Mouse (Mus musculus): ENCODE results near the gene Olfr1022. TPM values are rescaled to one million over a fixed set of nuclear protein-coding genes. Genes with fewer than 3 reads are reported as not detected.

Olfr1022 gene
- polyA plus RNA-seq (2015; fragmentation: Nextera tagmentation; extraction: Ambion mirVana) = not detected in 2 replicates

DNA sequence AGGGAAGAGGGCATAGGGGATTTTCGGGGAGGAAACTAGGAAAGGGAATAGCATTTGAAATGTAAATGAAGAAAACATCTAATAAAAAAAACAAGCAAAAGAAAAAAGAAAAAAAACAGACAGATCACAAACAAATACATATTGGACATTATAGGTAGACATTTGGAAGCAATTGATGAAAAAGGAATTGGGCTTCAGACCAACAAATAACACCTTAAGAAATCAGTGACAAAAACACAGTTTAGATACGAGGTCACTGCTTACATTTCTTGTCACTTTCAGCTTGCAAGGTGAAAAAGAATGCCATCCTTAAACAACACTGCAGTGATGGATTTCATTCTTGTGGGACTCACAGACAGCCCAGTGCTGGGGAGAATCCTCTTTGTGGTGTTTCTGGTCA is at the start of gene Olfr1022:
TSS of gene Olfr1022 (plus strand) at position 301 of the 400 bp plus-strand sequence.
- Histone ChIP-seq H3K4me2 (ENCODE audit: low read length) (no peak within 1 kb of the TSS), H3K4me3 (ENCODE audit: low read depth, low read length) (no peak within 1 kb of the TSS), H3K4me1 (ENCODE audit: control insufficient read depth, insufficient read depth, low read length) (no peaks in the 10 kb centered on the region), H3K27ac (ENCODE audit: low read length) (no peak within 1 kb of the TSS), H3K9me3 (replicated peaks; ENCODE audit: control insufficient read depth, low read length, poor library complexity, severe bottlenecking) (no peaks in the 10 kb centered on the region), H3K9ac (ENCODE audit: low read depth, low read length) (no peak within 1 kb of the TSS), H3K36me3 (ENCODE audit: control insufficient read depth, insufficient read depth, low read length) (no peaks in the 10 kb centered on the region), H3K27me3 (ENCODE audit: control insufficient read depth, insufficient read depth, low read depth, low read length) (no peaks in the 10 kb centered on the region)
- ATAC-seq = no peak
- 68% methylated on average over 2 of the region's 2 CpGs for WGBS

DNA sequence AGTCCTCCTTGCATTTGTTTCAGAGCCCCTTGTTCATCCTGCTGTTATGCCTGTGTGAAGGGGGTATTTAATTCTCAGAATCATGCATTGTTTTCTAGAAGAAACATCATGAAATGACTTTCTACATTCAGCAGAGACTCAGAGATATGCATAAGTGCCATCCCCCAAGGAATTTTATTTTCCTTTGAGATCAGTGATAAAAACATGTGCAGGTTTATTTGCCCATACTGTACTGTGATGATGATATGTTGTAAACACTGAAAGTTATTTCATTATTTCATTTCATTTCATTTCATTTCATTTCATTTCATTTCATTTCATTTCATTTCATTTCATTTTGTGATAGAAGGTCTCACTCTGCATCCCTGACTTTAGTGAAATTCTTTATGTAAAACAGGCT is 23.0 kb upstream of the Olfr1022 start, which contains the start of gene Olfr1019:
TSS of gene Olfr1019 (minus strand) at position 101 of the 400 bp plus-strand sequence.
- H3K9me3 ChIP-seq (replicated peaks; ENCODE audit: control insufficient read depth, low read length, poor library complexity, severe bottlenecking) = no peaks in the 10 kb centered on the region
- H3K27me3 ChIP-seq (ENCODE audit: control insufficient read depth, insufficient read depth, low read depth, low read length) = no peaks in the 10 kb centered on the region
- no peaks in the 10 kb centered on the region for H3K36me3 ChIP-seq (ENCODE audit: control insufficient read depth, insufficient read depth, low read length)

DNA sequence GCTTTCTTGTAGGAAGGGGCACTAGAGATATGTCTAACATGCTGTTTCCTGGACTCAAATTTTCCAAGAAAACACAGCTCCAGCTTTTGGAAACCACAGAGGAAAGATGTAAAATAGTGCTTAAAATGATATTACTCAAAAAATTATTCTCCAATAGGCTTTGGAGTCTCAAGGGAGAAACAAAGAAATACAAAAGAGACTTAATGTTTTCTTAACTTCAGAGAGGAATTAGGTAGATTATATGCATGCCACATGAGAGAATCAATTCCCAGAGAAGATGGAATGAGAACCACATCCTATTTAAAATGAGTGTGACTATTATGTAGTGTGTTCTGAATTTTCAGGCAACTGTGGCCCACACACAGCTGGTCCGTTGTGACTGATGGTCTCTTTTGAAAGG is 21.7 kb upstream of the Olfr1022 start, which contains the start of gene Olfr1020:
TSS of gene Olfr1020 (plus strand) at position 301 of the 400 bp plus-strand sequence.
- no peaks in the 10 kb centered on the region for H3K9me3 ChIP-seq (replicated peaks; ENCODE audit: control insufficient read depth, low read length, poor library complexity, severe bottlenecking)
- no peak within 1 kb of the TSS for H3K4me2 ChIP-seq (ENCODE audit: low read length)
- H3K36me3 ChIP-seq (ENCODE audit: control insufficient read depth, insufficient read depth, low read length) = no peaks in the 10 kb centered on the region
- H3K4me3 ChIP-seq (ENCODE audit: low read depth, low read length) = no peak within 1 kb of the TSS
- ATAC-seq = no peak
- WGBS = 68% methylated on average over 1 of the region's 1 CpGs
- H3K4me1 ChIP-seq (ENCODE audit: control insufficient read depth, insufficient read depth, low read length) = no peaks in the 10 kb centered on the region
- no peak within 1 kb of the TSS for H3K27ac ChIP-seq (ENCODE audit: low read length)
- H3K9ac ChIP-seq (ENCODE audit: low read depth, low read length) = no peak within 1 kb of the TSS
- H3K27me3 ChIP-seq (ENCODE audit: control insufficient read depth, insufficient read depth, low read depth, low read length) = no peaks in the 10 kb centered on the region

More for the DNA sequence above, 23.0 kb upstream of the Olfr1022 start, which contains the start of gene Olfr1019:
- Histone ChIP-seq H3K4me1 (ENCODE audit: control insufficient read depth, insufficient read depth, low read length) (no peaks in the 10 kb centered on the region), H3K4me3 (ENCODE audit: low read depth, low read length) (no peak within 1 kb of the TSS), H3K9ac (ENCODE audit: low read depth, low read length) (no peak within 1 kb of the TSS), H3K27ac (ENCODE audit: low read length) (no peak within 1 kb of the TSS), H3K4me2 (ENCODE audit: low read length) (no peak within 1 kb of the TSS)
- no peak for ATAC-seq

DNA sequence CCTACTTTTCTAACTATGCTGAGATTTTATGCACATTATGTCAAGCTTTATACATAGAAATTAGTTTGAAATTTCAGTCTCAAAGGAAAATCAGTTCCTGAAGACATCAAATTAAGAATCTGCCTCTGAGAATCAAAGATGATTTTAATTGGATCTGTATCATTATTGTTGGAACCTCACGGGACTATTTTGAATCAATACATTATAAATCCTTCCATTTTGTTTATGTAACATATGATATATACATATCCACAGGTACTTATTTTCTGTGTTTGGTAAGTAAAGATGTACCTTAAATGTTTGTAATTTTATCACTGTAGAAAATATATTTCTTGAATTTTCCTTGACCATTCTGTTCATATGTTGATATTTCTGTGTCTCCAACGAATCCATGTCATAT is 16.9 kb downstream of the Olfr1022 start, which contains the start of gene Olfr1023:
TSS of gene Olfr1023 (plus strand) at position 301 of the 400 bp plus-strand sequence.
- no peak within 1 kb of the TSS for H3K27ac ChIP-seq (ENCODE audit: low read length)
- no peak within 1 kb of the TSS for H3K4me2 ChIP-seq (ENCODE audit: low read length)
- no peaks in the 10 kb centered on the region for H3K27me3 ChIP-seq (ENCODE audit: control insufficient read depth, insufficient read depth, low read depth, low read length)
- no peaks in the 10 kb centered on the region for H3K36me3 ChIP-seq (ENCODE audit: control insufficient read depth, insufficient read depth, low read length)
- WGBS = 76% methylated on average over 2 of the region's 2 CpGs
- H3K4me1 ChIP-seq (ENCODE audit: control insufficient read depth, insufficient read depth, low read length) = no peaks in the 10 kb centered on the region
- no peaks in the 10 kb centered on the region for H3K9me3 ChIP-seq (replicated peaks; ENCODE audit: control insufficient read depth, low read length, poor library complexity, severe bottlenecking)
- H3K9ac ChIP-seq (ENCODE audit: low read depth, low read length) = no peak within 1 kb of the TSS
- no peak for ATAC-seq
- no peak within 1 kb of the TSS for H3K4me3 ChIP-seq (ENCODE audit: low read depth, low read length)

DNA sequence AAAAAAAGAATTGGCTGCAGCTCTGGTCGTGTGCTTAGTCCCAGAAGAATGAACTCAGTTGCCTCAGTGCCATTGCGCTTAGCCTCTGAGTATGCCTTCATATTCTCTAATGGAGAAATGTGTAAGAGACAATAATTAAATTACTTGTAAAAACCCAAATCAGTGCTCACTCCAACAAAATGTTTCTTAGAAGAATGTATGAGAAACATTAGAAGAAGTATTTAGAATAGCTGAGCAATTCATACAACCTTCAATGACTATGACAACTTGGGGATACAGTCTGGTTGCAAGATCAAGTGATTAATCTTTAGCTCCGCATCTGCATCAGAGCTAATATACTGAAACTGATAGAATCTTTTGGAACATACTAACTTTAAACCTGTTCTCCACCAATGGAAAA is 36.6 kb downstream of the Olfr1022 start, which contains the start of gene Olfr1024:
TSS of gene Olfr1024 (minus strand) at position 101 of the 400 bp plus-strand sequence.
- WGBS = 85% methylated on average over 3 of the region's 3 CpGs
- Histone ChIP-seq H3K36me3 (ENCODE audit: control insufficient read depth, insufficient read depth, low read length) (no peaks in the 10 kb centered on the region), H3K27ac (ENCODE audit: low read length) (no peak within 1 kb of the TSS), H3K4me3 (ENCODE audit: low read depth, low read length) (no peak within 1 kb of the TSS), H3K4me2 (ENCODE audit: low read length) (no peak within 1 kb of the TSS), H3K27me3 (ENCODE audit: control insufficient read depth, insufficient read depth, low read depth, low read length) (no peaks in the 10 kb centered on the region), H3K9me3 (replicated peaks; ENCODE audit: control insufficient read depth, low read length, poor library complexity, severe bottlenecking) (no peaks in the 10 kb centered on the region), H3K9ac (ENCODE audit: low read depth, low read length) (no peak within 1 kb of the TSS), H3K4me1 (ENCODE audit: control insufficient read depth, insufficient read depth, low read length) (no peaks in the 10 kb centered on the region)
- ATAC-seq = no peak

DNA sequence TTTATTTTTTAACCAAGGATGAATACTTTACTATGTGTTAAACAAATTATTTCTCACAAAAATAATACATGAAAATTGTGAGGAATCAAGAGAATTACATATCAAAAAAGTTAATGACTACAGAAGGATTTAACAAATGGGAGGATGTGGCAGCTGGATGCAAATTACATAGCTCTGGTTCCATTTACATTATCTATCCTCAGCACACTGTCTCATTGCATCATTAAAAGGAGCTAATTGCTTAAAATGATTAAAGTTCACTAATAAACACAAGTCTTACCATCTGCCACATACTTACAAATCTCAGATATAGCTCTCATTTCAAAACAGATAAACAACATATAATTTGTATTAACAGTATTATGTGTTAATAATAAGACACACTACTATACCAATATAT is 44.8 kb downstream of the Olfr1022 start:
- no peaks in the 10 kb centered on the region for H3K4me1 ChIP-seq (ENCODE audit: control insufficient read depth, insufficient read depth, low read length)
- no peak overlapping the region for H3K27ac ChIP-seq (ENCODE audit: low read length)
- H3K9ac ChIP-seq (ENCODE audit: low read depth, low read length) = no peak overlapping the region
- no peaks in the 10 kb centered on the region for H3K9me3 ChIP-seq (replicated peaks; ENCODE audit: control insufficient read depth, low read length, poor library complexity, severe bottlenecking)
- H3K27me3 ChIP-seq (ENCODE audit: control insufficient read depth, insufficient read depth, low read depth, low read length) = no peaks in the 10 kb centered on the region
- no peak overlapping the region for H3K4me3 ChIP-seq (ENCODE audit: low read depth, low read length)
- no peak overlapping the region for H3K4me2 ChIP-seq (ENCODE audit: low read length)
- no peak for ATAC-seq
- H3K36me3 ChIP-seq (ENCODE audit: control insufficient read depth, insufficient read depth, low read length) = no peaks in the 10 kb centered on the region

DNA sequence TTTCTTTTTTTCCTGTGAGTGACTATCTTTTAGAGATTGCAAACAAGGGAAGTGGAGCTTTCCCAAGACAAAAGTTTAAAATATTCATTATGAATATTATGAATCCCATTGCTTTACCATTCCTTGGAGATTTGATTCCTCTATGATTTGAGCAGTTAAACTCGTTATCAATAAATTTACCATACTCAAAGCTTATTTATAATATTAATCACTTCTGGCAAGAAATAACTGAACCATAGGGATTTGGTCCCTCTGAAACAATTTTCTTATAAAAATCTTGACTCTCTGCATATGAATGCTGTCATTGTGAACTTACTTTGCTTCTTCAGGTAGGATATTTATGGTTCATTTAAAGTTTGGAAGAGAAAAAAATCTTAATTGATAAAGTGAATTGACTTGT is 46.5 kb downstream of the Olfr1022 start, which contains the start of gene Olfr1025-ps1:
TSS of gene Olfr1025-ps1 (plus strand) at position 301 of the 400 bp plus-strand sequence.
- WGBS = 57% methylated on average over 1 of the region's 1 CpGs

More for the DNA sequence above, 46.5 kb downstream of the Olfr1022 start, which contains the start of gene Olfr1025-ps1:
- no peak for ATAC-seq
- Histone ChIP-seq H3K4me3 (ENCODE audit: low read depth, low read length) (no peak within 1 kb of the TSS), H3K27ac (ENCODE audit: low read length) (no peak within 1 kb of the TSS), H3K4me1 (ENCODE audit: control insufficient read depth, insufficient read depth, low read length) (no peaks in the 10 kb centered on the region), H3K27me3 (ENCODE audit: control insufficient read depth, insufficient read depth, low read depth, low read length) (no peaks in the 10 kb centered on the region), H3K36me3 (ENCODE audit: control insufficient read depth, insufficient read depth, low read length) (no peaks in the 10 kb centered on the region), H3K9ac (ENCODE audit: low read depth, low read length) (no peak within 1 kb of the TSS), H3K4me2 (ENCODE audit: low read length) (no peak within 1 kb of the TSS), H3K9me3 (replicated peaks; ENCODE audit: control insufficient read depth, low read length, poor library complexity, severe bottlenecking) (no peaks in the 10 kb centered on the region)

Other genes with a start within 250 kb of the Olfr1022 start
- gene Olfr1002, start 217.9 kb upstream of the Olfr1022 start, polyA plus RNA-seq (2015; fragmentation: Nextera tagmentation; extraction: Ambion mirVana) = not detected in 2 replicates
- not detected in 2 replicates for gene Olfr154, start 204.1 kb upstream of the Olfr1022 start, polyA plus RNA-seq (2015; fragmentation: Nextera tagmentation; extraction: Ambion mirVana)
- gene Olfr1006, start 189.8 kb upstream of the Olfr1022 start, polyA plus RNA-seq (2015; fragmentation: Nextera tagmentation; extraction: Ambion mirVana) = not detected in 2 replicates
- gene Olfr1008, start 179.2 kb upstream of the Olfr1022 start, polyA plus RNA-seq (2015; fragmentation: Nextera tagmentation; extraction: Ambion mirVana) = not detected in 2 replicates
- gene Olfr1009, start 153.2 kb upstream of the Olfr1022 start, polyA plus RNA-seq (2015; fragmentation: Nextera tagmentation; extraction: Ambion mirVana) = not detected in 2 replicates
- gene Olfr1012, start 105.8 kb upstream of the Olfr1022 start, polyA plus RNA-seq (2015; fragmentation: Nextera tagmentation; extraction: Ambion mirVana) = not detected in 2 replicates
- gene Olfr1013, start 101.5 kb upstream of the Olfr1022 start, polyA plus RNA-seq (2015; fragmentation: Nextera tagmentation; extraction: Ambion mirVana) = not detected in 2 replicates
- gene Olfr1014, start 95.9 kb upstream of the Olfr1022 start, polyA plus RNA-seq (2015; fragmentation: Nextera tagmentation; extraction: Ambion mirVana) = not detected in 2 replicates
- gene Olfr1015, start 86.6 kb upstream of the Olfr1022 start, polyA plus RNA-seq (2015; fragmentation: Nextera tagmentation; extraction: Ambion mirVana) = not detected in 2 replicates
- gene Olfr1016, start 66.0 kb upstream of the Olfr1022 start, polyA plus RNA-seq (2015; fragmentation: Nextera tagmentation; extraction: Ambion mirVana) = not detected in 2 replicates
- not detected in 2 replicates for gene Olfr1018, start 50.1 kb upstream of the Olfr1022 start, polyA plus RNA-seq (2015; fragmentation: Nextera tagmentation; extraction: Ambion mirVana)
- not detected in 2 replicates for gene Olfr1019, start 23.1 kb upstream of the Olfr1022 start, polyA plus RNA-seq (2015; fragmentation: Nextera tagmentation; extraction: Ambion mirVana)
- gene Olfr1020, start 21.6 kb upstream of the Olfr1022 start, polyA plus RNA-seq (2015; fragmentation: Nextera tagmentation; extraction: Ambion mirVana) = not detected in 2 replicates
- gene Olfr1023, start 17.0 kb downstream of the Olfr1022 start, polyA plus RNA-seq (2015; fragmentation: Nextera tagmentation; extraction: Ambion mirVana) = not detected in 2 replicates
- gene Olfr1024, start 36.5 kb downstream of the Olfr1022 start, polyA plus RNA-seq (2015; fragmentation: Nextera tagmentation; extraction: Ambion mirVana) = not detected in 2 replicates
- not detected in 2 replicates for gene Olfr1025-ps1, start 46.6 kb downstream of the Olfr1022 start, polyA plus RNA-seq (2015; fragmentation: Nextera tagmentation; extraction: Ambion mirVana)
- not detected in 2 replicates for gene Olfr1026, start 53.0 kb downstream of the Olfr1022 start, polyA plus RNA-seq (2015; fragmentation: Nextera tagmentation; extraction: Ambion mirVana)
- not detected in 2 replicates for gene Olfr1028, start 81.8 kb downstream of the Olfr1022 start, polyA plus RNA-seq (2015; fragmentation: Nextera tagmentation; extraction: Ambion mirVana)
- not detected in 2 replicates for gene Olfr1029, start 105.3 kb downstream of the Olfr1022 start, polyA plus RNA-seq (2015; fragmentation: Nextera tagmentation; extraction: Ambion mirVana)
- gene Olfr1030, start 110.7 kb downstream of the Olfr1022 start, polyA plus RNA-seq (2015; fragmentation: Nextera tagmentation; extraction: Ambion mirVana) = not detected in 2 replicates
- gene Olfr1031, start 121.7 kb downstream of the Olfr1022 start, polyA plus RNA-seq (2015; fragmentation: Nextera tagmentation; extraction: Ambion mirVana) = not detected in 2 replicates
- gene Olfr1032, start 136.9 kb downstream of the Olfr1022 start, polyA plus RNA-seq (2015; fragmentation: Nextera tagmentation; extraction: Ambion mirVana) = not detected in 2 replicates
- 0.79 TPM in 1 of 2 replicates, not detected in the other for gene Olfr1033, start 152.0 kb downstream of the Olfr1022 start, polyA plus RNA-seq (2015; fragmentation: Nextera tagmentation; extraction: Ambion mirVana)
- gene Olfr1034, start 177.3 kb downstream of the Olfr1022 start, polyA plus RNA-seq (2015; fragmentation: Nextera tagmentation; extraction: Ambion mirVana) = not detected in 2 replicates
- gene Olfr1036, start 205.4 kb downstream of the Olfr1022 start, polyA plus RNA-seq (2015; fragmentation: Nextera tagmentation; extraction: Ambion mirVana) = not detected in 2 replicates
- gene Olfr1037, start 218.8 kb downstream of the Olfr1022 start, polyA plus RNA-seq (2015; fragmentation: Nextera tagmentation; extraction: Ambion mirVana) = not detected in 2 replicates

All from midbrain, embryonic 16.5 days (tissue).